Mouse (Mus musculus) 416B (cell line): ENCODE measurements around the gene Ptprd.

Experiments
- DNase-seq: peaks from one replicate; pipeline ENCODE4 v3.0.0; 2011; ENCODE audit warnings: low read depth

Gene Ptprd

GRCm38 (mm10) chr4:76386978-76387824, 1824.6 kb downstream of the Ptprd start:
- DNase-seq, result no peak

- DNase-seq, result no peak
Observed at GRCm38 (mm10) chr4:76385818-76386217, 1825.9 kb downstream of the Ptprd start.

GRCm38 (mm10) chr4:76380312-76380917, 1831.3 kb downstream of the Ptprd start:
- DNase-seq, result no peak

- no peak for DNase-seq
Observed at GRCm38 (mm10) chr4:76370041-76370880, 1841.5 kb downstream of the Ptprd start.

- no peak for DNase-seq
Observed at GRCm38 (mm10) chr4:76369101-76369500, 1842.7 kb downstream of the Ptprd start.

GRCm38 (mm10) chr4:76368291-76368690, 1843.5 kb downstream of the Ptprd start:
- no peak for DNase-seq

GRCm38 (mm10) chr4:76367285-76367684, 1844.5 kb downstream of the Ptprd start:
- DNase-seq, result no peak

- no peak for DNase-seq
Observed at GRCm38 (mm10) chr4:76365871-76366270, 1845.9 kb downstream of the Ptprd start.

- no peak for DNase-seq
Observed at GRCm38 (mm10) chr4:76361546-76361945, 1850.2 kb downstream of the Ptprd start.

GRCm38 (mm10) chr4:76354167-76354566, 1857.6 kb downstream of the Ptprd start:
- no peak for DNase-seq

- no peak for DNase-seq
Observed at GRCm38 (mm10) chr4:76352468-76352867, 1859.3 kb downstream of the Ptprd start.

GRCm38 (mm10) chr4:76351201-76351979, 1860.4 kb downstream of the Ptprd start:
- no peak for DNase-seq

- DNase-seq, result no peak
Observed at GRCm38 (mm10) chr4:76350241-76350962, 1861.4 kb downstream of the Ptprd start.

GRCm38 (mm10) chr4:76344059-76344458, 1867.7 kb downstream of the Ptprd start:
- DNase-seq, result no peak

- DNase-seq, result no peak
Observed at GRCm38 (mm10) chr4:76337926-76338325, 1873.8 kb downstream of the Ptprd start.

- no peak for DNase-seq
Observed at GRCm38 (mm10) chr4:76327346-76327745, 1884.4 kb downstream of the Ptprd start.

- no peak for DNase-seq
Observed at GRCm38 (mm10) chr4:76325646-76326045, 1886.1 kb downstream of the Ptprd start.

GRCm38 (mm10) chr4:76324928-76325327, 1886.8 kb downstream of the Ptprd start:
- no peak for DNase-seq

GRCm38 (mm10) chr4:76324509-76324908, 1887.3 kb downstream of the Ptprd start:
- DNase-seq, result no peak

- no peak for DNase-seq
Observed at GRCm38 (mm10) chr4:76319874-76320273, 1891.9 kb downstream of the Ptprd start.

- DNase-seq, result no peak
Observed at GRCm38 (mm10) chr4:76315977-76316376, 1895.8 kb downstream of the Ptprd start.
